Mouse (Mus musculus) bone marrow, adult 2 months (tissue): ENCODE results near the gene Aldh4a1.

ENCODE experiments used
- CTCF ChIP-seq: fragments of 200-500 bp; IDR thresholded peaks from 2 replicates; pipeline ENCODE4 v1.5.1; 2011; ENCODE audit warnings: low read length, control low read depth; ENCODE audit not compliant: control insufficient read depth, insufficient read depth
- POLR2A ChIP-seq: fragments of 200-500 bp; IDR thresholded peaks from 2 replicates; pipeline ENCODE4 v1.6.1; 2011; ENCODE audit warnings: low read depth, mild to moderate bottlenecking, control low read depth, low read length, borderline replicate concordance; ENCODE audit not compliant: control insufficient read depth

- TF ChIP-seq CTCF (no peak), POLR2A (no peak)
These were observed 17.4 kb upstream of the Aldh4a1 start for GRCm38 (mm10) chr4:139605216-139605615.
